Mouse (Mus musculus): Measurements from ENCODE around the gene Nacad.

The Nacad gene

GRCm38 (mm10) chr11:6581560-6581959 is 24.3 kb downstream of the Nacad start:
- DNase-seq (ENCODE audit: low read depth, low spot score) = no peak

GRCm38 (mm10) chr11:6580065-6580750 is 25.6 kb downstream of the Nacad start:
- DNase-seq (ENCODE audit: low read depth, low spot score) = no peak

GRCm38 (mm10) chr11:6579361-6579760 is 26.5 kb downstream of the Nacad start:
- DNase-seq (ENCODE audit: low read depth, low spot score) = no peak

DNA sequence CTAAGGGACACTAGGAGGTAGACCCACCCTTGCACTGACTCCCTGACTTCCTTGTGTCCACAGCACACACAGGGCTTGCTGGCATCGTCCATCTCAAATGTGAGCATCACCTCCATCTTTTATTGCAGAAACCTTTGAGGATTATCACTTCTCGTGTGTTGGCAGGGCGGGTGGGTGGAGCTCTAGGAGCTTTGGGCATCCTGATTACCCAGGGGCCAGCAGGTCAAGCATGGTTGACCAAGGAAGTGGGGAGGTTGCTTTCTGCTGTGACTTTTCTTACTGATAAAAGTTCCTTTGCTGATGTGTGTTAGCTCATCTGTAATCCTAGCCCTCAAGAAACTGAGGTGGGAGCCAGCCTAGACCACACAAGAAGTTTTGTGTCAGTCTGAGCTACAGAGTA is 29.7 kb downstream of the Nacad start:
- no peak for DNase-seq (ENCODE audit: low read depth, low spot score)

DNA sequence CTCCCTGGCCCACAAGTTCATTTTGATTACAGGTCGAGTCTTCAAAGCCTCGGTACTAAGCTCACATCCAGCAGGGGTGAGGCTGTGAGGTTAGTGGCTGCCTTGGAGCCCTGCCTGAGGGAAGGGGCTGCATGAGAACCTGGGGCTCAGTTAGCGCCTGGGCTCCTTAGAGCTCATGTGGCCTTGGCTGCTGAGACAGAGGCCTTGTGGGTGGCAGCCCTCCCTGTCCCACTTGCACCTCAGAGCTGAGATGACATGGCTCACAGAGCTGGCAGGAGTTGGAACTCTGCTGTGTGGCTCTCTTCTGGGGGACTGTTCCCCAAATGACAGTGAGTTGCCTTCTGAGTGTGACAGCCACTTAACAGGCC is 36.5 kb downstream of the Nacad start:
- DNase-seq (ENCODE audit: low read depth, low spot score) = no peak

DNA sequence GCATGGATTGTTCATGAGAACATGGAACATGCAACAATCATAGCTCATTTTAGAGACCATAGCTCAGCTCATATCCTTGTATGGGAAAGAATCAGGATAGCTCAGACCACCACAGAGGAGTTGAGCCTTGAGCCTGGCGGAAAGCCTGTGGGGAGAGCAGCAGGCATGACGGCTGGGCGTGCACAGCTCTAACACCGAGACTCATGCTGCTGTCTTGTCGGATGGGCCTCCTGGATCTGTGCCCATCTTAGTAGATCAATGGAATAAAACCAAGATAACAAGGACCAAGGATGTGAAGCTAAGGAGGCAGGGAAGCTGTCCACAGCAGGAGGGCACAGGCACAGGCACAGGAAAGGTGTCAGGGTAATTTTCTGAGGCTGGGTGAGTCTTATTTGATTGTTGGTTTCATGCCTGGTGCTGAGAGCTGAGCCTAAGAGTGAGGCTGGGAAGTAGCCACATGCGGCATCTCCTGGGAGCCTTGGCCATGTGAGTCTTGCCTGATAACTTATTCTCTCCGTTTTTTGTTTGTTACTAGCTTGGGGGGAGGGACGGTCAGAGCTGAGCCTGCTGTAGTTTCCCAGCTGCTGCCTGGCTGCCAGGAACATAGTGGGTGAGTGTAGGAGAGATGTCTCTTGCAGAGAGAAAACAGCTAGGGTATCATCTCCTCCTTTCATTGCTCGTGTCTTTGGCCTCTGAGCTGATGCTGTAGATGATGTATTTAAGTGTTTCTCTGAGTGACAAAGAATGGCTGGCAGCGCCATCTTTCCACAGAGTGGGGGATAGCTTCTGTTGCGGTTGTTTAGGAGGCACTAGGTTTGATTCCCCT is 37.1 kb downstream of the Nacad start:
- DNase-seq (ENCODE audit: low read depth, low spot score) = no peak

DNA sequence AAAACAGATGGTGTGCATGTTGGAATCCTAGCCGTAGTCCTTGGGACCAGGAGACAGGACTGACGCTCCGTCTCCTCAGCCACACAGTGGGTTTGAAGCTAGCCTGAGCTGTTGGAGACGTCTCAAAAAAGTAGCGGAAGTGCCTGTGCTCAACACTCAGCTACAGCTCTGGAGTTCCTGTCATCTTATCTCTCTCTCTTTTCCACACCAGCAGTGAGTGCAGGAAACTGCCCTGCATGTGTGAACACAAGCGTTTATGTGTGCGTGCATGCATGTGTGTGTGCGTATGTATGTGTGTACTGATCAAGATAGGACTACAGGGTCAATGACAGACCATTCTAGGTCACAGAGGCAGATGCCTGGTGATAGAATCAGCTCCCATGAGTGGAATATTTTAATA is 37.9 kb downstream of the Nacad start:
- no peak for DNase-seq (ENCODE audit: low read depth, low spot score)

DNA sequence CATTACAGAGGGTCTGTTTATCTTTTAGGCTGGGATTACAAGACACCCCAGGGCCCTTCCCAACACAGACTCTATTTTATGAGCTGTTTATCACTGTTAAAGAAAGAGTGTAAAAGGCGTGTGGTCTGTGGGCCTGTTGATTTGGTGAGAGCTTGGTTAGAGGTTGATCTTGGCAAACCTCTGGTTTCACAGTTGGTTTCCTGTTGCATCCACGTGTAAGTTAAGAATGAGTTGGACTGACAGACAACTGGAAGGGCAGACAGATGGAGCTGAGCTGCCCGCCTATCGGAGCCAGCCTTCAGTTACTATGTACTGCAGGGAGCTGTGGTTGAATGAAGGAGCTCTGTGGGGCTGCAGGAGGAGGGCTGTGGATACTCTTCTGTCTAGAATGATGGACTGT is 39.4 kb downstream of the Nacad start:
- no peak for DNase-seq (ENCODE audit: low read depth, low spot score)

GRCm38 (mm10) chr11:6563201-6563600 is 42.7 kb downstream of the Nacad start:
- no peak for DNase-seq (ENCODE audit: low read depth, low spot score)

- DNase-seq (ENCODE audit: low read depth, low spot score) = no peak
Observed at GRCm38 (mm10) chr11:6562359-6562758, 43.5 kb downstream of the Nacad start.

DNA sequence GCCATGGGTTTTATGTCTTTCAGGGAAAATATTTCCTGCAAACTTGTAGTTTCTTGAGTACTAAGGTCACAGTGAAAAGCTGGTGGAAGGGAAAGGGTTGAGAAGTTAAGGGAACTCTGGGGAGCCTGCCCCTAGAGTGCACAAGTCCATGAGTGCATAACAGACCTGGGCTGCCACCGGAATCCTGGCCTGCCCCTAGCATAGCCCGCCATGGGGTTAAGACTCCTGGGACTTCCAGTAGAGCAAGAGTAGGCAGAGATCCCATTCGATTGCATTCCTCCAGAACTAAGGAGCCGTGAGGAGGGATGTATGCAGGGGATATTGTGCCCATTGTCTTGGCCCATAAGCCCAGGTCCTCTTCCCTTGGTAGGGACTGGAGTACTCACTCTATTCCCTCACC is 44.4 kb downstream of the Nacad start:
- no peak for DNase-seq (ENCODE audit: low read depth, low spot score)

DNA sequence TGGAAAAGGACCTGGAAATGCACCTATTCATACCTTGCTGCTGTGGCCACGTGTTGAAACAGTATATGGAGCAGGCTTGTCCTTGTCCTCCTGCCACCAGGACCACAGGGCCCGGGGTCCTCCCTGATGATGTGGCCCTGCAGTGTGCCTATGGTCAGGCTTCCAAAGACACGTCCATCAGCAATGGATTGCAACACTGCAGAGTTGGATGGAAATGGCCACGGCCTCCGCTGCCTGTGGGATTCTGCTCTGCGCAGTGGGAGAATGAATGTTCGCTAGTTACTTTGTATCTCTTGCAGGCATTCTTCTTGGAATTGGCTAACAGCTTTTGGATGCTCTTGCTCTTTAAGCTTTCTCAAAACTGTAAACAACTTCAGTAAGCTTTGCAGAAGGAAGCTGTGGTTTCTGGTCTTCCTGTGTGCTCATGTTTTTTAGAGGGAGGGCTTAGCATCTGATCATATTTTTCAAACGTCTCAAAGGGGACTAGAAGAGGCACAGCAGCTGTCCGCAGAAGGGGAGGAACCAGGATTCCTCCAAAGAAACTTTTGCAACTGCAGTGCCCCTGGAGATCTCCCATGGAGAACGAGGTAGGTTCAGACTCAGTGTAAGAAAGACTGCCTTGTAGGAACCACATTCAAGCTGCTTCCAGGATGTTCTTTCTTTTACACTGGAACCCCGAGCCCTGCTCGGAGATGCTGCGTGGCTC is 45.0 kb downstream of the Nacad start:
- DNase-seq (ENCODE audit: low read depth, low spot score) = no peak

- DNase-seq (ENCODE audit: low read depth, low spot score) = no peak
Observed at GRCm38 (mm10) chr11:6559996-6560395, 45.9 kb downstream of the Nacad start.

DNA sequence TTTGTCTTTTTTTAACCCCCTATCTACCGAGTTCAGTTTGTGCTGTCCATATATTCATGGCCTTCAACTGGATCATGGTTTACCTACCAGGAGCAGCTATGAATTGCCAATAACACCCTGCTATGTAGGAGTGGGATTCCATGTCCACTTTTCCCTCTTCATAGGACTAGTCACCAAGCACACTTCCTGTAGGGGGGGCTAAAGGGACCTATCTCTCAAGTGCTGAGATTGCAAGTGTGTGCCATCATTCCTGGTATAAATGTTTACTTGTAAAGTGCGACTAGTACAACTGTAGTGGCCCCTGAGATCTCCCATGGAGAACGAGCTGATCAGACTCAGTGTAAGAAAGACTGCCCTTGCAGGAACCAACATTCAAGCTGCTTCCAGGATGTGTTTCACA is 47.6 kb downstream of the Nacad start:
- DNase-seq (ENCODE audit: low read depth, low spot score) = no peak

- DNase-seq (ENCODE audit: low read depth, low spot score) = no peak
Observed at GRCm38 (mm10) chr11:6550201-6550600, 55.7 kb downstream of the Nacad start.

GRCm38 (mm10) chr11:6549770-6550169 is 56.1 kb downstream of the Nacad start:
- no peak for DNase-seq (ENCODE audit: low read depth, low spot score)
